ENCODE assay signal across 7 mouse cellular contexts in the genomic region with DNA sequence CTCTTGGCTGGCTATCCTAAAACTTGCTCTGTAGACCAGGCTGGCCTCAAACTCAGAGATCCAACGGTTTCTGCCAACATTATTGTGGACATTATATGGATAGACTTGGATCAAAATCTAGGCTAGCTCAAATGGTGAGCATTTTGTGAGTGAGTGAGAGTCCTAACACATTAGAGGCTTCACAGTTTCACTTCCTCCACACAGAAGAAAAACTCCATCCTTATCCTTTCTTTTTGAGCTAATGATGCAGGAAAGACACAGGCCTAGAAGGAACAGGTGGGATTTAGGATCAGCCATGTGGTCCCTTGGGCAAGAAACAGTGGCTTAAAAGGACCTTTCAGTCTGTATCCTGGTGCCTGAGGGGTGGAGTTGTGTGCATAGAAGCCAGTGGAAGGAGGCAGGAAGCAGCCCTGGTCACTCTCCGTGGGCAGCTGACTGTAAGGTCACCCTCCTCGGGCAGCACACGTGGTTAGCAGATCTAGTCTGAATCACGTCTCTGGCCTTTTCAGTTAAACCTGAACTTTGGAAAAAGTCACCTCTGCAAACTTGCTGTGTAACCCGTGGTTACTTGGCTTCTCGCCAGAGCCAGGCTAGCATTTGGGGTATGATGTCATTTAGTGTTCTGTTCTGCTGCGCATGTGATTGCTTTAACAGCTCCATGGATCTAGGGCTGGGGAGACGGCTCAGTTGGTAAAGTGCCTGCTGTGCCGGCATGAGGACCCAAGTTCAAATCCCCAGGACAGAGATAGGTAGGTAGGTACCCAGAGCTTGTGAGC.
DNase-seq lines count a peak whose midpoint lies in the region; ATAC-seq and TF ChIP-seq lines count a peak whose summit lies in the region.

No protein-coding gene starts in this region.

- intact Hi-C loops in heart, postnatal 10 days (cut with DNase I) = loop anchor here (5.0 kb wide), 1 partner anchor 130 kb away; no protein-coding TSS in a partner anchor

- ATAC-seq in CD4-positive, CD25-positive, alpha-beta regulatory T cell, adult 4 months = peak; percentile 19
- ATAC-seq in forebrain, embryonic 14.5 days = peak; percentile 55
- ATAC-seq in stomach, postnatal 0 days (ENCODE audit: low FRiP score, low TSS enrichment) = peak; percentile 90

- H3K4me2 ChIP-seq in forebrain, embryonic 14.5 days (ENCODE audit: low read length) = no peak overlapping the region
- H3K4me2 ChIP-seq in stomach, postnatal 0 days (replicated peaks; ENCODE audit: low read depth) = no peak overlapping the region

- H3K9ac ChIP-seq in forebrain, embryonic 14.5 days (ENCODE audit: low read length) = no peak overlapping the region
- no peak overlapping the region for H3K9ac ChIP-seq in stomach, postnatal 0 days (ENCODE audit: low read length)

- H3K9me3 ChIP-seq in forebrain, embryonic 14.5 days (replicated peaks; ENCODE audit: control insufficient read depth, low read length) = no peaks in the 10 kb centered on the region
- no peaks in the 10 kb centered on the region for H3K9me3 ChIP-seq in stomach, postnatal 0 days (ENCODE audit: control insufficient read depth, low read length)

- DNase-seq in adrenal gland, adult 2 months = peak; percentile 89
- peak; percentile 75 for DNase-seq in forebrain, embryonic 14.5 days (ENCODE audit: low spot score)
- DNase-seq in heart, postnatal 10 days = peak; percentile 84 to 85
- peak; percentile 54 for DNase-seq in large intestine, adult 2 months (ENCODE audit: low read depth, low spot score)
- DNase-seq in lung, postnatal 36 days = peak; percentile 70
- DNase-seq in stomach, postnatal 0 days (ENCODE audit: low spot score) = peak; percentile 88

- 39% methylated on average over 10 of the region's 10 CpGs for WGBS in forebrain, embryonic 14.5 days
- WGBS in large intestine, adult 2 months = 14% methylated on average over 10 of the region's 10 CpGs
- 15% methylated on average over 10 of the region's 10 CpGs for WGBS in stomach, postnatal 0 days

- peaks cover 7% of the 10 kb centered on the region; the same call in 1 of the 2 replicates for H3K36me3 ChIP-seq in forebrain, embryonic 14.5 days (ENCODE audit: control insufficient read depth, insufficient read depth, low read length)
- no peaks in the 10 kb centered on the region for H3K36me3 ChIP-seq in stomach, postnatal 0 days (ENCODE audit: control insufficient read depth, insufficient read depth, low read length)

- no peak for TF ChIP-seq CTCF in stomach, postnatal 0 days (IDR thresholded peaks at IDR 0.05; ENCODE audit: low read depth)

- H3K4me1 ChIP-seq in forebrain, embryonic 14.5 days (ENCODE audit: control insufficient read depth, insufficient read depth, low read length) = peaks cover 12% of the 10 kb centered on the region; the same call in 1 of the 2 replicates
- H3K4me1 ChIP-seq in stomach, postnatal 0 days (replicated peaks; ENCODE audit: control insufficient read depth, insufficient read depth) = peaks cover 4% of the 10 kb centered on the region; the same call in 1 of the 2 replicates

- TF ChIP-seq EP300 in stomach, postnatal 0 days (optimal IDR thresholded peaks at IDR 0.05) = no peak

- H3K27ac ChIP-seq in forebrain, embryonic 14.5 days (ENCODE audit: low read depth, low read length) = no peak overlapping the region
- H3K27ac ChIP-seq in stomach, postnatal 0 days (replicated peaks) = peak overlapping the region; percentile 18; the same call in 1 of the 2 replicates

- H3K27me3 ChIP-seq in forebrain, embryonic 14.5 days (replicated peaks; ENCODE audit: control insufficient read depth, insufficient read depth, low read length) = no peaks in the 10 kb centered on the region
- H3K27me3 ChIP-seq in stomach, postnatal 0 days (ENCODE audit: control insufficient read depth, insufficient read depth, low read length) = no peaks in the 10 kb centered on the region

- no peak overlapping the region for H3K4me3 ChIP-seq in forebrain, embryonic 14.5 days (ENCODE audit: low read depth, low read length)
- no peak overlapping the region for H3K4me3 ChIP-seq in stomach, postnatal 0 days (ENCODE audit: low read depth, low read length)

Comparison
In these comparisons a context has a peak if more than half of its experiments do, and no peak if none do; other contexts are left out.
1. ATAC-seq: peak in every context shown above with its lines; median percentile 90 in stomach, postnatal 0 days; 55 in forebrain, embryonic 14.5 days; 19 in CD4-positive, CD25-positive, alpha-beta regulatory T cell, adult 4 months.